Mouse (Mus musculus) CH12.LX (cell line): ENCODE data around the gene Tmem258.

Source experiments
- BHLHE40 ChIP-seq: IDR thresholded peaks from 2 replicates; pipeline ENCODE4 v1.6.1; 2011; ENCODE audit warnings: mild to moderate bottlenecking, low read depth, low read length, improper control_type of control experiment
- CTCF ChIP-seq, 2 experiments: IDR thresholded peaks in 1 of 2; conservative IDR thresholded peaks in 1 of 2; 2 replicates each; pipeline ENCODE4 v1.5.1; 2011 to 2012; ENCODE audit warnings: low read depth in 2 of 2, low read length in 2 of 2, improper control_type of control experiment in 1 of 2, inconsistent platforms in 1 of 2, mild to moderate bottlenecking in 1 of 2, moderate library complexity in 1 of 2
- E2F4 ChIP-seq: IDR thresholded peaks from 2 replicates; pipeline ENCODE4 v1.6.1; 2011; ENCODE audit warnings: low read depth, low read length, improper control_type of control experiment; ENCODE audit not compliant: insufficient replicate concordance
- EP300 ChIP-seq: IDR thresholded peaks from 2 replicates; pipeline ENCODE4 v1.6.1; 2011; ENCODE audit warnings: low read length, improper control_type of control experiment
- ETS1 ChIP-seq: conservative IDR thresholded peaks from 2 replicates; pipeline ENCODE4 v1.6.1; 2012; ENCODE audit warnings: low read depth, mild to moderate bottlenecking, inconsistent platforms, low read length, improper control_type of control experiment, moderate library complexity
- GABPA ChIP-seq: IDR thresholded peaks from 2 replicates; pipeline ENCODE4 v1.6.1; 2012; ENCODE audit warnings: low read depth, low read length, improper control_type of control experiment, inconsistent platforms; ENCODE audit not compliant: insufficient replicate concordance
- MAFK ChIP-seq: IDR thresholded peaks from 2 replicates; pipeline ENCODE4 v1.6.1; 2011; ENCODE audit warnings: low read length, improper control_type of control experiment; ENCODE audit not compliant: insufficient replicate concordance
- MAX ChIP-seq: IDR thresholded peaks from 2 replicates; pipeline ENCODE4 v1.6.1; 2011; ENCODE audit warnings: low read length, improper control_type of control experiment
- MXI1 ChIP-seq: IDR thresholded peaks from 2 replicates; pipeline ENCODE4 v1.6.1; 2011; ENCODE audit warnings: mild to moderate bottlenecking, low read depth, low read length, improper control_type of control experiment
- MYC ChIP-seq: IDR thresholded peaks from 2 replicates; pipeline ENCODE4 v1.6.1; 2011; ENCODE audit warnings: low read depth, mild to moderate bottlenecking, improper control_type of control experiment, low read length
- POLR2A ChIP-seq: IDR thresholded peaks from 2 replicates; pipeline ENCODE4 v1.6.1; 2011; ENCODE audit warnings: low read depth, mild to moderate bottlenecking, improper control_type of control experiment, low read length
- RAD21 ChIP-seq: IDR thresholded peaks from 2 replicates; pipeline ENCODE4 v1.6.1; 2011; ENCODE audit warnings: low read depth, mild to moderate bottlenecking, low read length, improper control_type of control experiment, moderate library complexity
- SIN3A ChIP-seq: IDR thresholded peaks from 2 replicates; pipeline ENCODE4 v1.6.1; 2012; ENCODE audit warnings: low read length, improper control_type of control experiment, inconsistent platforms
- USF1 ChIP-seq: IDR thresholded peaks from 2 replicates; pipeline ENCODE4 v1.6.1; 2014; ENCODE audit warnings: low read depth, mild to moderate bottlenecking, inconsistent platforms, low read length, improper control_type of control experiment

DNA sequence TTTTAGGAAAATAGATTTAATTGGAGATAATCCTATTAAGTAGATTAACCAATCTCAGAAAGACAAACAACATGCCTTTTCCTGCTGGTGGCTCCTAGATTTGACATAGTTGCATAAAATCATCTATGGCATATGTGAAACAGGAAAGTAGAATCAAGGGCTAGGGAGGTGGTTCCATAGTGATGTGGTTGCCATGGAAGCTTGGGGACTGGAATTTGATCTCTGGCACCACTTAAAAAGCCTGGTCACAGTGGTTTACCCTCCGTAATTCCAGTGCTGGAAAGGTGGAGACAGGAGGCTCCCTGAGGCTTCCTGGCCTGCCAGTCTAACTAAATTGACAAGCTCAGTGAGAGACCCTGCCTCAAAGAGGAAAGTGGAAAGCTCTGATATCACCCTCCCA, 33.3 kb upstream of the Tmem258 start:
- no peak for TF ChIP-seq POLR2A
- no peak for TF ChIP-seq MAX
- no peak for TF ChIP-seq MXI1
- TF ChIP-seq E2F4 = no peak
- TF ChIP-seq SIN3A = no peak
- TF ChIP-seq BHLHE40 = no peak
- TF ChIP-seq CTCF (conservative IDR thresholded peaks at IDR 0.05 in 1 of 2, IDR thresholded peaks at IDR 0.05 in 1 of 2; ENCODE audit: low read depth in 2 of 2, low read length in 2 of 2) = no peak
- TF ChIP-seq GABPA = no peak
- no peak for TF ChIP-seq RAD21
- no peak for TF ChIP-seq EP300
- no peak for TF ChIP-seq USF1
- TF ChIP-seq MAFK = no peak
- no peak for TF ChIP-seq MYC
- TF ChIP-seq ETS1 = no peak
